Mouse (Mus musculus) ES-E14 (cell line): ENCODE data around the gene Ehbp1.

ENCODE experiments used
- CHD2 ChIP-seq: IDR thresholded peaks from 2 replicates; pipeline ENCODE4 v1.6.1; 2014; ENCODE audit warnings: mild to moderate bottlenecking, low read depth, low read length, inconsistent platforms
- MAFK ChIP-seq: IDR thresholded peaks from 2 replicates; pipeline ENCODE4 v1.6.1; 2014; ENCODE audit warnings: mild to moderate bottlenecking, low read depth, low read length, inconsistent platforms; ENCODE audit not compliant: insufficient read depth

DNA sequence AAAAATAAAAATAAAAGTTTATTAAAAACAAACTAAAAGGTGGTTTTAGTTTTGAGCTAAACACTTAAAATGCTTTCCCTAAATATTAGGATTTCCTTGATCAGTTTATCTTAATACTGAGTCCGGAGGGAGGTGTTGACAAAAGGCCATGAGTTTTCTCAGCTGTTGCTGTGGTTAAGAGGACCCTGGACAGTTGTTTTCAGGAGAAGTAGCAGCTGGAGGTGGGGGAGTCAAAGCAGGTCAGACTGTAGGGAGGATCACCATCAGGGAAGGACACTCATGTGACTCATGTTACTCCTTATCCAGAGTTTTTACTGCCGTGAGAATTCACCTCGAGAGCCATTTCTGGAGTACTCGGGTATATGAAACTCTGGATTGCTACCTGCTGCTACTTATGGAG is 280.4 kb downstream of the Ehbp1 start:
- TF ChIP-seq CHD2 (no peak), MAFK (no peak)
